Mouse (Mus musculus) hindbrain, embryonic 12.5 days (tissue): ENCODE results near the gene Wfdc12. TPM values are rescaled to one million over a fixed set of nuclear protein-coding genes. Genes with fewer than 3 reads are reported as not detected.

Experiments
- ATAC-seq: fragments of 200-750 bp; cut with Nextera tagmentation; 2 replicates; pipeline ENCODE4 v1.8.0; 2017; ENCODE audit warnings: moderate TSS enrichment; ENCODE audit not compliant: low FRiP score
- H3K27ac ChIP-seq: fragments of 300-500 bp; sonication (generic); 2 replicates; pipeline ENCODE4 v1.5.1; 2016; ENCODE audit warnings: mild to moderate bottlenecking
- H3K27me3 ChIP-seq: fragments of 300-500 bp; sonication (generic); 2 replicates; pipeline ENCODE4 v1.6.1; 2016; ENCODE audit warnings: mild to moderate bottlenecking
- H3K36me3 ChIP-seq: fragments of 300-500 bp; sonication (generic); 2 replicates; pipeline ENCODE4 v1.6.1; 2016; ENCODE audit warnings: mild to moderate bottlenecking
- H3K4me1 ChIP-seq: fragments of 300-500 bp; sonication (generic); 2 replicates; pipeline ENCODE4 v1.6.1; 2016
- H3K4me2 ChIP-seq: fragments of 300-500 bp; sonication (generic); replicated peaks from 2 replicates; pipeline ENCODE4 v1.6.1; 2016; ENCODE audit warnings: mild to moderate bottlenecking
- H3K4me3 ChIP-seq: fragments of 300-500 bp; sonication (generic); 2 replicates; pipeline ENCODE4 v1.5.1; 2016; ENCODE audit warnings: mild to moderate bottlenecking
- H3K9ac ChIP-seq: fragments of 300-500 bp; sonication (generic); 2 replicates; pipeline ENCODE4 v1.6.1; 2016; ENCODE audit warnings: mild to moderate bottlenecking, moderate library complexity
- H3K9me3 ChIP-seq: fragments of 300-500 bp; sonication (generic); replicated peaks from 2 replicates; pipeline ENCODE4 v1.6.1; 2016; ENCODE audit warnings: mild to moderate bottlenecking
- WGBS: fragments of 180-500 bp; shearing (Covaris S2); methylation state at CpG from one replicate; pipeline ENCODE4 v1.1.7; 2016; 5-methylcytosine and 5-hydroxymethylcytosine counted together
- polyA plus RNA-seq: library from polyadenylated mRNA; unstranded; fragments of >200 nt; fragmentation: Nextera tagmentation; extraction: Ambion mirVana; gene quantifications from 2 replicates; pipeline ENCODE4 v1.2.1, GENCODE M21; 2016

Wfdc12 gene
- polyA plus RNA-seq, 1 experiment from 2014 or later = not detected

GRCm38 (mm10) chr2:164173394-164173793 is 17.0 kb downstream of the Wfdc12 start:
- no peak overlapping the region for H3K4me3 ChIP-seq
- H3K36me3 ChIP-seq = no peaks in the 10 kb centered on the region
- no peaks in the 10 kb centered on the region for H3K9me3 ChIP-seq
- WGBS = 70% methylated on average over 3 of the region's 3 CpGs
- no peak overlapping the region for H3K27ac ChIP-seq
- ATAC-seq = no peak
- H3K4me2 ChIP-seq = no peak overlapping the region
- peaks cover 16% of the 10 kb centered on the region for H3K4me1 ChIP-seq
- H3K9ac ChIP-seq = no peak overlapping the region
- H3K27me3 ChIP-seq = peaks cover 50% of the 10 kb centered on the region

GRCm38 (mm10) chr2:164170902-164171301 is 19.5 kb downstream of the Wfdc12 start, which contains the start of gene Kcns1:
Gene Kcns1 (minus strand): TSS chr2:164171113.
- H3K4me3 ChIP-seq = peak within 1 kb of the TSS; percentile 33
- ATAC-seq = no peak
- peak within 1 kb of the TSS; percentile 64 for H3K4me2 ChIP-seq
- peak within 1 kb of the TSS; percentile 47 for H3K9ac ChIP-seq
- H3K27me3 ChIP-seq = peaks cover 75% of the 10 kb centered on the region
- no peaks in the 10 kb centered on the region for H3K9me3 ChIP-seq
- WGBS = under 1% methylated on average over 25 of the region's 29 CpGs
- H3K4me1 ChIP-seq = peaks cover 25% of the 10 kb centered on the region
- no peaks in the 10 kb centered on the region for H3K36me3 ChIP-seq
- H3K27ac ChIP-seq = no peak within 1 kb of the TSS

GRCm38 (mm10) chr2:164170326-164170725 is 20.1 kb downstream of the Wfdc12 start:
- H3K4me3 ChIP-seq = no peak overlapping the region
- H3K36me3 ChIP-seq = no peaks in the 10 kb centered on the region
- H3K27me3 ChIP-seq = peaks cover 79% of the 10 kb centered on the region
- H3K4me1 ChIP-seq = peaks cover 25% of the 10 kb centered on the region
- H3K4me2 ChIP-seq = peak overlapping the region; percentile 64
- H3K9ac ChIP-seq = no peak overlapping the region
- H3K27ac ChIP-seq = no peak overlapping the region
- 4% methylated on average over 11 of the region's 11 CpGs for WGBS
- no peaks in the 10 kb centered on the region for H3K9me3 ChIP-seq
- no peak for ATAC-seq

- Histone ChIP-seq H3K4me2 (peak overlapping the region; percentile 58), H3K9me3 (no peaks in the 10 kb centered on the region), H3K27ac (no peak overlapping the region), H3K4me1 (peaks cover 25% of the 10 kb centered on the region), H3K4me3 (peak overlapping the region; percentile 35), H3K27me3 (peaks cover 72% of the 10 kb centered on the region), H3K9ac (no peak overlapping the region), H3K36me3 (no peaks in the 10 kb centered on the region)
- ATAC-seq = 0 out of 2 replicates have a peak, but pooled peaks have one; percentile 19
- WGBS = 12% methylated on average over 40 of the region's 42 CpGs
Measured at GRCm38 (mm10) chr2:164168571-164168946, 21.8 kb downstream of the Wfdc12 start.

GRCm38 (mm10) chr2:164167752-164168570 is 22.4 kb downstream of the Wfdc12 start:
- Histone ChIP-seq H3K27ac (no peak overlapping the region), H3K4me3 (peak overlapping the region; percentile 35), H3K4me1 (peaks cover 25% of the 10 kb centered on the region), H3K36me3 (no peaks in the 10 kb centered on the region), H3K9me3 (no peaks in the 10 kb centered on the region), H3K9ac (peak overlapping the region; percentile 45; the same call in 1 of the 2 replicates), H3K27me3 (peaks cover 69% of the 10 kb centered on the region), H3K4me2 (peak overlapping the region; percentile 58)
- WGBS = 10% methylated on average over 89 of the region's 90 CpGs
- ATAC-seq = peak; percentile 66; the same call in 1 of the 2 replicates

GRCm38 (mm10) chr2:164164941-164165340 is 25.5 kb downstream of the Wfdc12 start:
- Histone ChIP-seq H3K36me3 (no peaks in the 10 kb centered on the region), H3K9ac (no peak overlapping the region), H3K27ac (no peak overlapping the region), H3K4me2 (no peak overlapping the region), H3K4me3 (no peak overlapping the region), H3K9me3 (no peaks in the 10 kb centered on the region), H3K4me1 (peaks cover 13% of the 10 kb centered on the region), H3K27me3 (peaks cover 45% of the 10 kb centered on the region)
- no peak for ATAC-seq
- 94% methylated on average over 5 of the region's 5 CpGs for WGBS

GRCm38 (mm10) chr2:164161515-164162055 is 28.8 kb downstream of the Wfdc12 start:
- H3K4me3 ChIP-seq = no peak overlapping the region
- 84% methylated on average over 11 of the region's 11 CpGs for WGBS
- no peak overlapping the region for H3K4me2 ChIP-seq
- H3K27me3 ChIP-seq = peaks cover 11% of the 10 kb centered on the region
- 0 out of 2 replicates have a peak, but pooled peaks cover 6% of the 10 kb centered on the region for H3K36me3 ChIP-seq
- H3K27ac ChIP-seq = no peak overlapping the region
- no peaks in the 10 kb centered on the region for H3K4me1 ChIP-seq
- no peaks in the 10 kb centered on the region for H3K9me3 ChIP-seq
- ATAC-seq = no peak
- H3K9ac ChIP-seq = no peak overlapping the region

GRCm38 (mm10) chr2:164158838-164159237 is 31.6 kb downstream of the Wfdc12 start:
- no peak overlapping the region for H3K27ac ChIP-seq
- H3K4me1 ChIP-seq = no peaks in the 10 kb centered on the region
- no peak overlapping the region for H3K4me3 ChIP-seq
- H3K27me3 ChIP-seq = no peaks in the 10 kb centered on the region
- H3K36me3 ChIP-seq = 0 out of 2 replicates have a peak, but pooled peaks cover 8% of the 10 kb centered on the region
- no peak for ATAC-seq
- H3K9ac ChIP-seq = no peak overlapping the region
- 83% methylated on average over 2 of the region's 2 CpGs for WGBS
- no peaks in the 10 kb centered on the region for H3K9me3 ChIP-seq
- H3K4me2 ChIP-seq = no peak overlapping the region

- Histone ChIP-seq H3K9me3 (no peaks in the 10 kb centered on the region), H3K4me1 (no peaks in the 10 kb centered on the region), H3K4me2 (no peak overlapping the region), H3K36me3 (peaks cover 33% of the 10 kb centered on the region), H3K4me3 (no peak overlapping the region), H3K9ac (no peak overlapping the region), H3K27ac (no peak overlapping the region), H3K27me3 (no peaks in the 10 kb centered on the region)
- WGBS = 88% methylated on average over 7 of the region's 7 CpGs
- no peak for ATAC-seq
Measured at GRCm38 (mm10) chr2:164156158-164156557, 34.2 kb downstream of the Wfdc12 start.

- Histone ChIP-seq H3K4me1 (peaks cover 10% of the 10 kb centered on the region), H3K4me2 (no peak overlapping the region), H3K9me3 (no peaks in the 10 kb centered on the region), H3K27me3 (no peaks in the 10 kb centered on the region), H3K36me3 (peaks cover 34% of the 10 kb centered on the region), H3K27ac (no peak overlapping the region), H3K4me3 (no peak overlapping the region), H3K9ac (no peak overlapping the region)
- ATAC-seq = no peak
- WGBS = 93% methylated on average over 10 of the region's 10 CpGs
Measured at GRCm38 (mm10) chr2:164154007-164154406, 36.4 kb downstream of the Wfdc12 start.

GRCm38 (mm10) chr2:164152341-164152740 is 38.1 kb downstream of the Wfdc12 start:
- Histone ChIP-seq H3K36me3 (peaks cover 33% of the 10 kb centered on the region), H3K9ac (no peak overlapping the region), H3K4me3 (no peak overlapping the region), H3K4me1 (peaks cover 10% of the 10 kb centered on the region), H3K27ac (no peak overlapping the region), H3K4me2 (no peak overlapping the region), H3K9me3 (no peaks in the 10 kb centered on the region), H3K27me3 (no peaks in the 10 kb centered on the region)
- no peak for ATAC-seq
- 94% methylated on average over 11 of the region's 11 CpGs for WGBS

GRCm38 (mm10) chr2:164150086-164150760 is 40.2 kb downstream of the Wfdc12 start:
- ATAC-seq = no peak
- no peaks in the 10 kb centered on the region for H3K9me3 ChIP-seq
- H3K27ac ChIP-seq = peak overlapping the region; percentile 25
- WGBS = 43% methylated on average over 14 of the region's 14 CpGs
- H3K4me1 ChIP-seq = peaks cover 10% of the 10 kb centered on the region
- no peak overlapping the region for H3K4me3 ChIP-seq
- no peak overlapping the region for H3K9ac ChIP-seq
- H3K4me2 ChIP-seq = no peak overlapping the region
- H3K36me3 ChIP-seq = peaks cover 28% of the 10 kb centered on the region
- no peaks in the 10 kb centered on the region for H3K27me3 ChIP-seq
